In genomic region chr11:102567723-102568122, GRCm38 (mm10) we compare ENCODE assay signal across 18 mouse cellular contexts. TPM values are rescaled to one million over a fixed set of nuclear protein-coding genes. Genes with fewer than 3 reads are reported as not detected.
"Had no signal": no experiment of that assay in that cellular context is flagged by ENCODE, and none has a peak within 500 bp of the region (broad histone marks: within the 10 kb centered on the region; RNA-seq: fewer than 3 reads in every experiment).

No protein-coding gene starts in this region.

- H3K9me3 ChIP-seq: megakaryocyte, embryonic 14.5 days; midbrain, embryonic 13.5 days; midbrain, embryonic 15.5 days; neural tube, embryonic 12.5 days; stomach, embryonic 15.5 days had no signal

- H3K4me3 ChIP-seq: megakaryocyte, embryonic 14.5 days; midbrain, embryonic 13.5 days; midbrain, embryonic 15.5 days; neural tube, embryonic 12.5 days; stomach, embryonic 15.5 days had no signal

- H3K36me3 ChIP-seq: midbrain, embryonic 13.5 days; midbrain, embryonic 15.5 days; neural tube, embryonic 12.5 days; stomach, embryonic 15.5 days had no signal

- ATAC-seq: midbrain, embryonic 13.5 days; midbrain, embryonic 15.5 days had no signal

- DNase-seq: lung, adult 18-20 months; lung, embryonic 14.5 days; lung, postnatal 14 days; lung, postnatal 36 days; right cerebral cortex, postnatal 14 days; thymus, adult 18-20 months had no signal

- H3K27ac ChIP-seq: macrophage; midbrain, embryonic 13.5 days; midbrain, embryonic 15.5 days; neural tube, embryonic 12.5 days; stomach, embryonic 15.5 days; stomach, postnatal 0 days had no signal

- H3K4me2 ChIP-seq: lung, embryonic 14.5 days; midbrain, embryonic 11.5 days; midbrain, embryonic 13.5 days; midbrain, embryonic 15.5 days; neural tube, embryonic 12.5 days; stomach, embryonic 15.5 days had no signal

- H3K27me3 ChIP-seq: megakaryocyte, embryonic 14.5 days; midbrain, embryonic 13.5 days; midbrain, embryonic 15.5 days; neural tube, embryonic 12.5 days; stomach, embryonic 15.5 days had no signal

- H3K4me1 ChIP-seq: midbrain, embryonic 13.5 days; midbrain, embryonic 15.5 days; neural tube, embryonic 12.5 days; stomach, embryonic 15.5 days had no signal

- H3K9ac ChIP-seq: lung, embryonic 14.5 days; midbrain, embryonic 13.5 days; midbrain, embryonic 15.5 days; neural tube, embryonic 12.5 days; stomach, embryonic 15.5 days had no signal

RNA-seq across cellular contexts. Expression of gene Gm11627, which starts 11.5 kb away (rescaled TPM):
- total RNA-seq: megakaryocyte progenitor cell, adult 5-6 weeks; monocyte, adult 5-6 weeks; neutrophil, adult 5-6 weeks had no signal
- polyA plus RNA-seq: macrophage; spleen, adult 2 months had no signal

RNA-seq across cellular contexts. Expression of gene Fzd2, which starts 36.5 kb away (rescaled TPM):
- total RNA-seq: megakaryocyte progenitor cell, adult 5-6 weeks; monocyte, adult 5-6 weeks had no signal
- polyA plus RNA-seq: macrophage had no signal
